Mouse (Mus musculus) CH12.LX (cell line): ENCODE results near the gene Dppa5a.

Source experiments
- CTCF ChIP-seq, 2 experiments: IDR thresholded peaks in 1 of 2; conservative IDR thresholded peaks in 1 of 2; 2 replicates each; pipeline ENCODE4 v1.5.1; 2011 to 2012; ENCODE audit warnings: low read depth in 2 of 2, low read length in 2 of 2, improper control_type of control experiment in 1 of 2, inconsistent platforms in 1 of 2, mild to moderate bottlenecking in 1 of 2, moderate library complexity in 1 of 2
- EP300 ChIP-seq: IDR thresholded peaks from 2 replicates; pipeline ENCODE4 v1.6.1; 2011; ENCODE audit warnings: low read length, improper control_type of control experiment
- MAZ ChIP-seq: IDR thresholded peaks from 2 replicates; pipeline ENCODE4 v1.6.1; 2012; ENCODE audit warnings: low read depth, mild to moderate bottlenecking, inconsistent platforms, low read length, improper control_type of control experiment, moderate library complexity
- NELFE ChIP-seq: IDR thresholded peaks from 2 replicates; pipeline ENCODE4 v1.6.1; 2011; ENCODE audit warnings: low read depth, low read length, improper control_type of control experiment
- PAX5 ChIP-seq: IDR thresholded peaks from 2 replicates; pipeline ENCODE4 v1.6.1; 2012; ENCODE audit warnings: low read length, inconsistent platforms, mixed read lengths
- POLR2A ChIP-seq: IDR thresholded peaks from 2 replicates; pipeline ENCODE4 v1.6.1; 2011; ENCODE audit warnings: low read depth, mild to moderate bottlenecking, improper control_type of control experiment, low read length
- POLR2AphosphoS2 ChIP-seq: IDR thresholded peaks from 2 replicates; pipeline ENCODE4 v1.6.1; 2011; ENCODE audit warnings: low read depth, low read length, improper control_type of control experiment
- TCF12 ChIP-seq: IDR thresholded peaks from 2 replicates; pipeline ENCODE4 v1.6.1; 2014; ENCODE audit warnings: low read depth, mild to moderate bottlenecking, inconsistent platforms, low read length, improper control_type of control experiment
- USF2 ChIP-seq: conservative IDR thresholded peaks from 2 replicates; pipeline ENCODE4 v1.6.1; 2011; ENCODE audit warnings: low read depth, low read length, improper control_type of control experiment
- ZKSCAN1 ChIP-seq: IDR thresholded peaks from 2 replicates; pipeline ENCODE4 v1.6.1; 2012; ENCODE audit warnings: low read depth, inconsistent platforms, low read length, improper control_type of control experiment, borderline replicate concordance

GRCm38 (mm10) chr9:78386947-78387346 is 19.0 kb upstream of the Dppa5a start:
- TF ChIP-seq POLR2A (no peak), MAZ (no peak), TCF12 (no peak), CTCF (conservative IDR thresholded peaks at IDR 0.05 in 1 of 2, IDR thresholded peaks at IDR 0.05 in 1 of 2; ENCODE audit: low read depth in 2 of 2, low read length in 2 of 2) (no peak), EP300 (peak; percentile 88), PAX5 (no peak), ZKSCAN1 (no peak), USF2 (no peak), POLR2AphosphoS2 (no peak), NELFE (no peak)
